Mouse (Mus musculus): Measurements from ENCODE around the gene Armh1.
A peak's percentile ranks its signal among the peaks of the same experiment; 100 is the strongest.

Armh1 gene

GRCm38 (mm10) chr4:117251801-117252316 is at the start of gene Armh1, which contains the start of gene Tmem53:
Armh1 (minus strand) TSS chr4:117252125.
Tmem53 (plus strand) TSS chr4:117251951.
- DNase-seq: peak; percentile 80

DNA sequence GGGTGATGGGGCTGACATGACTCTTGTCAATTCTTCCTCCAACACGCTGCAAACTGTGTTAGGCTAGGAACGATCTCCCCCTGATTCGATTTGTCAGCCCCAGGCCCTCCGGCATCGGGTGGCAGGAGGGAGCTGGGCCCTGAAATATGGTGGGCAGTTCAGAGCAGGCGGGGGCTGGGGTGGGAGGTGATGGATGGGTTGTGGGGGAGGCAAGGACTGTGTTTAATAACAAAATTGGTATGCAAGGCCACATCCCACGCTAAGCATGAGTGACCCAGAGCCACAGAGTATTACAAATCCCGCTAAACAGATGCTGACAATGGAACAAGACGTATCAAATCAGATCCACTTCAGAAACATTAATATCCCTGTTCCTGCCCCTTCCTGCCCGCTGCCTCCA is 48.0 kb upstream of the Armh1 start:
- no peak for DNase-seq

- DNase-seq: no peak
These were observed 45.9 kb upstream of the Armh1 start for GRCm38 (mm10) chr4:117297819-117298218.

GRCm38 (mm10) chr4:117296849-117297593 is 45.1 kb upstream of the Armh1 start:
- DNase-seq: no peak

GRCm38 (mm10) chr4:117291696-117292095 is 39.8 kb upstream of the Armh1 start:
- no peak for DNase-seq

DNA sequence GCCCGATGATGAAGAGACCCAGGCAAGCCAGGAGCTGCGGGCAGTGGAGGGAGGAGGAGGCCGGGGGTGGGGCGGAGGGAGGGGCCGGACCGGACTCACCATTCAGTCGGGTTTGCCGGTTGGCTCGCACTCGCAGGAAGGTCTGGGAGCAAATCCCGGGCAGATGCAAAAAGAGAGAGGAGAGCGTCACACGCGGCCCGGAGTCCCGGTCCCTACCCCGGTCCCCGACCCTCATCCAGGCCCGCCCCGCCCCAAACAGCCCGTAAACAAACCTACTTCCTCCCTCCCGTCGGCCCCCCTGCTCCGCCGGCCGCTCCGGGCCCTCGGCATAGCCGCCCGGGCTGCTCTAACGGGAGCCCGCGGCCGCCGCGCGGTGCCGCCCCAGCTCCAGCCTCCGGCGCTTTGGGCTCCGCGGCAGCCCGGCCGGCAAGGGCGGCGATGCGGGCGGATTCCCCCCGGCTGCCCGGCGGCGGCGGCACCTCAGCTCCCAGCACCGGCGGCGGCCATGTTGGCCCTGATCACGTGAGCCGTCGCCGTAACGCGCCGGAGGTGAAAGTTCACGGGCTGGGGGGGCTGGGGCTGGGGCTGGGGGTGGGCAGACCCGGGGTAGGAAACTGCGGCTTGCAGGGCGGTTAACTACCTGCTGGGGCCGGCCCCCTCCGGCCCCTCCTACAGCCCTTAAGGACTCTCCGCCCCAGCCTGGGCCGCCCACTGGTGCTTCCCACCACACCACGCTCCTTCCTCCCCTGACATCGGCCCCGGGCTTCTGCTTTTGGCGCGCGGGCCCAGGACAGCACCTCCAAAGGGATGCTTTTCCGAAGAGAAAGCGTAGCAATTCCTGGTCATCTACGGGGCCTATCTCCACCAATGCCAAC is 37.2 kb upstream of the Armh1 start:
- DNase-seq: peak; percentile 82

DNA sequence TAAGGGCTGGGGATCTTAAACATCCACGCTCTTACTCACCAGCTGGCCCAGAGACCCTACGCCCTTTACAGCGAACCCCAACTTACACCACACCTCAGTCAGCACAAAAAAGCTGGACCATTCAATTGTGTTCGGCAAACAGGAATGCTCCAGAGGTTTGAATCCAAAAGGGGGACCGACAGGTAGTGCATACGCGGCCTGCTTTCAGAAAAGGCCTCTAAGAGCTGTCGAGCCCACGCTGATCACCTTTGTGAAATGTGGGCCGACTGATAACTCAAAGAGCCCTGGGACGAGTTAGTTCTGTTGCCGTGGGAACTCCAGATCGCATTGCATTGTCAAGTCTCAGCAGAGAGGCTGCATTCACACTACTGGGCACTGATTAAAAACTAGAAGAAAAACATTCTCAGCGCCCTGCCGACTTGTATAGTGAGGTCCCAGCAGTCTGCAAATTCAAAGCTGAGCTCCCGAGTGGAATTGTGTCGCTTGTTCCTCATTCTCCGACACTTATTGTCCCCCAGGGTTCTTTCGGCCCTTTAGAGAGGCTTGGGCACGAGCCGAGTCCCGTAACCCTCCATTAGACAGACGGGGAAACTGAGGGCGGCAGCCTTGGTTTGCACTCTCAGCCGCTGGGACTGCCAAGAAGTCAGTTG is 36.5 kb upstream of the Armh1 start:
- no peak for DNase-seq

DNA sequence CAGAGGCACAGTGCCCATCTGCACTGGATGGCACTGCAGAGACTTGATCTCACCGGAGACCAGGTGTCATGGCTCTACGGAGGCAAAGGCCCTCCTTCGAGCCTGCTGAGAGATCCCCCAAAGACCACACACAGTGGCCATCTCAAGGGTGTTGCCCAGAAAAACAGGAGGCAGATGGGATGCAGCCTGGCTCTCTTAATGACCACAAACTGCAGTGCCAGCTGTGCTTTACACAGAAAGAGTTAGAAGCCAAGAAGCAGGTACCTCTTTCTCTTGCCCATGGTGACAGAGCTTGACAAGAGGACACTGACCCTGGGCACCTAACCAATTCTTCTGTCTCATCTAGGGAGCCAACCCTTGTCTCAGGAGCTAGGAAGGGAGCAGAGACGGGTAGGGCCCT is 32.4 kb upstream of the Armh1 start:
- no peak for DNase-seq

DNA sequence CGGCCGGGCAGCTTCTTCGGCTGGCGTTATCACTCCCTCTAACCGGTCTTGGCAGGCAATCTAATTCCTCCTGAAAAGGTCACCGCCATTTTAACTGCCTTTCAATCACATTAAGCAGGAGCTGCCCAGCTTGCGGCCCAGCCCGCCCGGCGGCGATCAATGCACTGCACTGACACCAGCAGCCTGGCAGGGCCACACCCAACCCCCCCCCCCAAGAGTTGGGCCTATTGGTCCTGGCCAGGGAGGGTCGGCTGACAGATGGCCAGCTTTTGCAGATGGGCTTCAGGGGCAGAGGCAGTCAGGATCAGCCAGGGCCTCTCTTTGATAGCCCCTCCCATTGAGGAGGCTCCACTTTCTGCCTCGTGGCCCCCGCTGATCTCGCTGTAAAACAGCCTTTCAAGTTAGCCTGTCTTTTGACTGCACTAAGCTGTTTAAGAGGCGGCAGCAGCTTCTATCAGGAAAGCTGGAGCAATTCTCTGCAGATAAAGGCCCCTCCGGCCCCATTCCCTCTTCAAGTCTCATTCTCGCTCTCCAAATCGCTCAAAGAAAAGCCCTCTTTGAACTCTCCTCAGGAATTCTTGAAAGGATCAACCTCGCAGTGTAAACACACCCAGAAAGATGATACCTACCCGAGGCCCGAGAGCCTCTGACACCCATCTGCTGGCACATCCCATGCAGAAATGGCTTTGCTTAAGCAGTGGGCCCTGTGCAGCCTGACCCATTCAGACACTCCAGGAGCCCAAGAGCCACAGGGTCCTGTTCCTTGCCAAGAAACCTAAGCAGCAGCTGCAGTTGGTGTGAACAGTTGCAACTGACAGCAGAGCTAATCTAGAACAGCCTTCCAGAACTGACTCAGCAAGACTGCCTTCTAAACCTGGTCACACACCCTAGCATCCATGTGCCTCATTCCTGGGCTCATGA is 31.6 kb upstream of the Armh1 start:
- no peak for DNase-seq

DNA sequence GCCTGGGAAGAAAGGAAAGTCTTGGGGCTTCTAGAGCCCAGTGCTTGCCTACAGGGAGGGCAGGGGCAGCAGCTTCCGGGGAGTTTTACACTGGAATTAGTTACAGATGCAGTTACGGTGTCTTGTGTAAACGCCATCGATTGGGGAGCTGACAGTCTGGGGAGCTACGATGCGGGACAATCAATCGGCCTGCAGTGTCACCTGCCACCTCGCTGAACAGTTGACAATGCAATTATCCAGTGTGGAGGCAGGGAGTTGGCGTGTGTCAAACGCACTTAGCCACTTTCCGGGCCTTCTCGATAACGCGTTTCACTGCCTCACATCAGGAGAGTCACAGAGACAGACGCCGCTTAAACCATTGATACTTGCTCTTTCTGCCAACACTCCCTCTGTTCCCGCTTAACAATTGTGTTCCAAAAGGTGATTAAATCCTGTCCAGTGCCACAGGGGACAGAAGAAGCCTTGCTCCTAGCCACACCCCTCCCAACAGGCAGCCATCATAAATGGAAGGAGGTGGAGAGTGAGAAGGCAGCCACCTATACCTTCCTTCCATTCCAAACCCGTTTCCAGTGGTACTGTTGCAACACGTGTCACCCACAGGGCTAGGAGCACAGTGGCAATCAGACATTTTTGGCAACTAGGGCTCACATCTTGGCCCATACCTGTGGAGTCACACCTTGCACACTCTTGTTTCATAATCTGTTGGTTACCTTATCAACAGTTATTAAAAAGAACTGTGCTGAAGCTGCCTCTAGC is 29.3 kb upstream of the Armh1 start:
- DNase-seq: no peak

- no peak for DNase-seq
These were observed 28.5 kb upstream of the Armh1 start for GRCm38 (mm10) chr4:117280397-117280930.

DNA sequence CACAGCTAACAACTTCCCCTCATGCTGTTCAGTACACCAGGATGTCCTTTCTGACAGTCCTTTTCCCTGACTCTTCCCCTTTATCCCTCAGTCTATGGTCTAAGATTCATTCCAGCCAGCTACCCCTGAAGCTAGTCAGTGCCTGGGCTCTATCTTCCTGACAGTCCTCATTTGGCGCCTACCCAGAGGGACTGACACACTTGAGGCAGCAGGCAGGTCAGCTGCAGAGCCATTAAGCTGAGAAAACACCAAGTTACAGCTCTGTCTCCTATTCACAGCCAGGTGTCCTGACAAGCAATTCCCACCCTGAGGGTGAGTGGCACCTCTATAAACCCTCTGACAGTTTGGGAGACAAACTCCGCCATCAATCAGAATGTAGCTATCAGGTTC is 27.3 kb upstream of the Armh1 start:
- no peak for DNase-seq

- no peak for DNase-seq
These were observed 26.7 kb upstream of the Armh1 start for GRCm38 (mm10) chr4:117278381-117279252.

DNA sequence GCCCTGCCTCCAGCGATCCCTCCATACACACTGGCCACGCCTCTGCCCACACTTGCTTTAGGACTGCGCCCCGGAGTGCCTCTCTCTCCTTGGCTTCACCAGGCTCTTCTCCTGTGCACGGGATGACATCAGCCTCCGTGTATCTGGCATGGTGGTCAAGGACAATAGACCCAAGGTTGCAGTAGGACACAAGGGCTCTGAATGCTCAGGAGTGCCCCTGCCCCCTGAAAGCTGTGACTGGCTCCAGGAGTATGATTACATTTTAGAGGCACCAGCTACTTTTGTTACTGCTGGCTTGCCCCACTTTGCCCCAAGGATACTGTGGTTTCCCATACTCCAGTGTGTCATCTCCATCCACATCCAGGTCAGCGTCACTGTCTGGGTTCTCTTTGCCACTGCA is 25.8 kb upstream of the Armh1 start:
- no peak for DNase-seq

DNA sequence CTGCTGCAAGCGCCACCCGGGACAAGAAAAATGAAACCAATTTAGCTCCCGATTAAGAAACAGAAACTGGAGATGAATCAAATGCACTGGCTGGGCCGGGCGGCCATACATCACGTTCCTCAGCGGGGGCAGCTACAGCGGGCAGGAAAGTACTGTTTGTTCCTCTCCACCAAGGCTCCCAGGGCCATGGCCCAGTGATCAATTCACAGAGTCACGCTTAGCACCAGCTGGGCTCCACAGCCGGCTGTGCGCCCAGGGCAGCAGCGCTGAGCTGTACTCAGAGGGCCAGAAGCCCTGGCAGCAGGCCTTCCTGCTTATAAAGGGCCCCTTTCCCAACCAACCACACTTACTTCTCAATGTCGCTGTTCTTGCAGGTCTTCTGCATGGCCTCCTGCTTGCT is 25.1 kb upstream of the Armh1 start:
- no peak for DNase-seq

GRCm38 (mm10) chr4:117276281-117276711 is 24.4 kb upstream of the Armh1 start:
- no peak for DNase-seq

GRCm38 (mm10) chr4:117274720-117275119 is 22.8 kb upstream of the Armh1 start:
- no peak for DNase-seq

- DNase-seq: no peak
These were observed 20.5 kb upstream of the Armh1 start for GRCm38 (mm10) chr4:117272459-117272858.

DNA sequence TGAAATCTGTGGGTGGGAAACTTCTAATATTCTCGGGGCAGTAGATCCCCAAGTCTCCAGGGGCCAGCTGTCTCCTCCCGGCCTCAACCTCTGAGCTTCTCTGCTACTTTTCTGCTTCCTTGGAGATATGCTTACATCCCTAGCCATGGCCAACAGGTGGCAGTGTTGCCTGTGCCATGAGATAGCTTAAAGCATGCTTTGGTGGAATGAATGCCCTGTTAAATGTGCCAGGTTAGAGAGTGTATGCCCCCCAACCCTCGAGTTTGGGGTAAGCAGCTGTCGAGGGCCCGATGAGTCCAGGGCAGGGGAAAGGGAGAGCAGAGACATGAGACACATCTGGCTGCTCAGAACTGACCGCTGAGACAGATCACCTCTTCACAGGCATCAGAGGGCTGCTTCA is 18.4 kb upstream of the Armh1 start:
- DNase-seq: peak; percentile 63

- no peak for DNase-seq
These were observed 16.0 kb upstream of the Armh1 start for GRCm38 (mm10) chr4:117267831-117268437.

Measured in right cerebral cortex, postnatal 25 days (tissue).